Mouse (Mus musculus) forebrain, embryonic 16.5 days (tissue): ENCODE data around the gene Tmem131l. TPM values are rescaled to one million over a fixed set of nuclear protein-coding genes. Genes with fewer than 3 reads are reported as not detected.

Source experiments
- ATAC-seq: fragments of 200-750 bp; cut with Nextera tagmentation; 2 replicates; pipeline ENCODE4 v1.8.0; 2017; ENCODE audit warnings: mild to moderate bottlenecking, moderate library complexity
- H3K27ac ChIP-seq: fragments of 300-500 bp; sonication (generic); 2 replicates; pipeline ENCODE4 v1.5.1; 2014; ENCODE audit warnings: low read length, control low read depth
- H3K27me3 ChIP-seq: fragments of 300-500 bp; sonication (generic); replicated peaks from 2 replicates; pipeline ENCODE4 v1.6.1; 2014; ENCODE audit warnings: low read length; ENCODE audit not compliant: control insufficient read depth, insufficient read depth
- H3K36me3 ChIP-seq: fragments of 300-500 bp; sonication (generic); 2 replicates; pipeline ENCODE4 v1.6.1; 2014; ENCODE audit not compliant: control insufficient read depth, insufficient read depth
- H3K4me1 ChIP-seq: fragments of 300-500 bp; sonication (generic); replicated peaks from 2 replicates; pipeline ENCODE4 v1.6.1; 2014; ENCODE audit warnings: low read length; ENCODE audit not compliant: control insufficient read depth, insufficient read depth
- H3K4me2 ChIP-seq: fragments of 300-500 bp; sonication (generic); 2 replicates; pipeline ENCODE4 v1.6.1; 2014; ENCODE audit warnings: mild to moderate bottlenecking, low read length, control low read depth
- H3K4me3 ChIP-seq: fragments of 300-500 bp; sonication (generic); replicated peaks from 2 replicates; pipeline ENCODE4 v1.5.1; 2014; ENCODE audit warnings: mild to moderate bottlenecking, low read length, control low read depth
- H3K9ac ChIP-seq: fragments of 300-500 bp; sonication (generic); replicated peaks from 2 replicates; pipeline ENCODE4 v1.6.1; 2014; ENCODE audit warnings: low read depth, low read length, control low read depth
- H3K9me3 ChIP-seq: fragments of 300-500 bp; sonication (generic); 2 replicates; pipeline ENCODE4 v1.6.1; 2016; ENCODE audit warnings: low read length; ENCODE audit not compliant: control insufficient read depth
- WGBS: fragments of 180-500 bp; shearing (Covaris S2); extraction: QIAGEN DNeasy Blood & Tissue Kit; methylation state at CpG from one replicate; pipeline ENCODE4 v1.1.7; 2014; 5-methylcytosine and 5-hydroxymethylcytosine counted together
- polyA plus RNA-seq: library from polyadenylated mRNA; unstranded; fragments of >200 nt; fragmentation: Nextera tagmentation; extraction: Ambion mirVana; gene quantifications from 2 replicates; pipeline ENCODE4 v1.2.1, GENCODE M21; 2015

Tmem131l gene
- polyA plus RNA-seq, 1 experiment from 2014 or later, result 129 TPM

DNA sequence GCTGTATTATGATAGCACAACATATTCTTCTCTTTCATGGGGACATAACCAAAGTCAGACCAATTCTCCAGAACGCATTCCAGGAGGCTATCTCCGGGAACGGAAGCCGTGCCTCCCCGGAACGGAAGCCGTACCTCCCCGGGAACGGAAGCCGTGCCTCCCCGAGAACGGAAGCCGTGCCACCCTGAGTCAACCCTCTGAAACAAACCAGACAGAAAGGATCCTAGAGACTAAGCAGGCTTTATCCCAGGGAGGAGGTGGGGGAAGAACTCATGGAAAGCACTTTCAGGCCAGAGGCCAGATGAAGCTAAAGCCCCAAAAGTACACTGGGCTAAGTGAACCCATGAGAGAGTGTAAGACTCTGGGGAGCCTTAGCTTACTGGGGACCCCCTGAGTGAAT lies 182.4 kb downstream of the Tmem131l start:
- no peak overlapping the region for H3K4me2 ChIP-seq
- 94% methylated on average over 13 of the region's 13 CpGs for WGBS

DNA sequence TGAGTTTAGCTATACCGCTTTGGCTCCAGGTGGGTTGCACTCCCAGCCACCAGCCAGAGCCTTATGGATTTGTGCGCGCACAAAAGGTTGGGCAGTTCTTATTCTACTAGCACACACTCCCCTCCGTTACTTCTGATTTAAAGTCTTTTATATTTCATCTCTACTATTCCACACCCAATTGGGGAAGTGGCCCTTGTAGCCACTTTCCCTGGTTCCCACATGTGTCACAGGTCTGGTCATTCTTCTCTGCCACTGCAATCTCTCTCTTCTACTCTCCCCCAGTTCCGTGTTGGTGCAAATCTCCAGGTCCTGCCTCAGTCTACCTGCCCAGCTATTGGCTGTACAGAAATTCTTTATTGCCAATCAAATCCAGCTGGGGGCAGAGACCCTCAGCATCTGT lies 184.3 kb downstream of the Tmem131l start:
- Histone ChIP-seq H3K36me3 (no peaks in the 10 kb centered on the region), H3K4me3 (no peak overlapping the region), H3K9ac (no peak overlapping the region), H3K27me3 (no peaks in the 10 kb centered on the region), H3K27ac (no peak overlapping the region), H3K4me1 (no peaks in the 10 kb centered on the region), H3K4me2 (no peak overlapping the region), H3K9me3 (no peaks in the 10 kb centered on the region)
- WGBS, result 93% methylated on average over 5 of the region's 5 CpGs
- no peak for ATAC-seq

More for the DNA sequence above, 182.4 kb downstream of the Tmem131l start:
- H3K9me3 ChIP-seq, result no peaks in the 10 kb centered on the region
- no peaks in the 10 kb centered on the region for H3K36me3 ChIP-seq
- no peak overlapping the region for H3K27ac ChIP-seq
- no peaks in the 10 kb centered on the region for H3K4me1 ChIP-seq
- ATAC-seq, result no peak
- H3K9ac ChIP-seq, result no peak overlapping the region
- H3K27me3 ChIP-seq, result no peaks in the 10 kb centered on the region
- H3K4me3 ChIP-seq, result no peak overlapping the region

DNA sequence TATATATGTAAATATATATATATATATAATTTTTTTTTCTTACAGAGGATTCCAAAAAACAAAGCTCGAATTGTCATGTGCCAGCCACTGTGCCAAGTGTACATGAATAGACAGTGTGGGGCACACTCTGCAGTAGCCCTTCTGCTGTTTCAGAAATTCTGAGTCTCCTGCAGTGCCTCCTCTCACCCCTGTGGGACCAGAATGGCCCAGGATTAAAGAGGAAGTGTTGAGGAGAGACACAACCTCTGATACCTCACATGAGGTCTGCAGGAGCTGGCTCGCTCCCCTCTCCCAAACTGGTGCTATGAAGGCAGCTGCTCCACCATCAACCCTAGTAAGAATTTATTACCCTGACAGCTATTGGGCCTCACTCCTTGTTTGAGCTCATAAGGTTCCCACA lies 190.6 kb downstream of the Tmem131l start:
- Histone ChIP-seq H3K27me3 (no peaks in the 10 kb centered on the region), H3K4me1 (no peaks in the 10 kb centered on the region), H3K36me3 (no peaks in the 10 kb centered on the region), H3K4me3 (no peak overlapping the region), H3K4me2 (no peak overlapping the region), H3K9ac (no peak overlapping the region), H3K9me3 (no peaks in the 10 kb centered on the region), H3K27ac (no peak overlapping the region)
- no peak for ATAC-seq
- WGBS, result 75% methylated on average over 2 of the region's 2 CpGs

Other genes starting within 250 kb of the Tmem131l start
- gene Tlr2, start 198.4 kb downstream of the Tmem131l start, polyA plus RNA-seq, result 0.84 and 1.0 TPM in 2 replicates
- gene Mnd1, start 115.6 kb upstream of the Tmem131l start, polyA plus RNA-seq, result 2.7 and 3.2 TPM in 2 replicates
- 3.0 and 3.1 TPM in 2 replicates for gene Gm6525, start 133.9 kb upstream of the Tmem131l start, polyA plus RNA-seq